Mouse (Mus musculus): Measurements from ENCODE around the gene Ifnlr1. TPM values are rescaled to one million over a fixed set of nuclear protein-coding genes. Genes with fewer than 3 reads are reported as not detected.
A peak's percentile ranks its signal among the peaks of the same experiment; 100 is the strongest.

The Ifnlr1 gene
- polyA plus RNA-seq, 1 experiment from 2014 or later: 2.9 TPM

GRCm38 (mm10) chr4:135658899-135659298 is 27.2 kb upstream of the Ifnlr1 start:
- Histone ChIP-seq H3K9me3 (ENCODE audit: control insufficient read depth, low read length) (no peaks in the 10 kb centered on the region), H3K4me1 (replicated peaks; ENCODE audit: control insufficient read depth, insufficient read depth, low read length) (peaks cover 18% of the 10 kb centered on the region), H3K36me3 (ENCODE audit: control insufficient read depth, insufficient read depth, low read length) (no peaks in the 10 kb centered on the region), H3K4me2 (ENCODE audit: low read length) (no peak overlapping the region), H3K4me3 (ENCODE audit: low read depth, low read length) (no peak overlapping the region), H3K9ac (ENCODE audit: low read length) (no peak overlapping the region), H3K27me3 (replicated peaks; ENCODE audit: control insufficient read depth, insufficient read depth, low read length) (no peaks in the 10 kb centered on the region), H3K27ac (ENCODE audit: low read depth) (no peak overlapping the region)
- ATAC-seq (replicated peaks; ENCODE audit: low FRiP score, low TSS enrichment, low read depth): no peak
- no peak for DNase-seq (ENCODE audit: low spot score)
- WGBS: 84% methylated on average over 12 of the region's 12 CpGs

GRCm38 (mm10) chr4:135661082-135661809 is 24.8 kb upstream of the Ifnlr1 start:
- H3K4me1 ChIP-seq (replicated peaks; ENCODE audit: control insufficient read depth, insufficient read depth, low read length): peaks cover 8% of the 10 kb centered on the region
- H3K9me3 ChIP-seq (ENCODE audit: control insufficient read depth, low read length): no peaks in the 10 kb centered on the region
- H3K9ac ChIP-seq (ENCODE audit: low read length): no peak overlapping the region
- WGBS: 49% methylated on average over 6 of the region's 6 CpGs
- H3K36me3 ChIP-seq (ENCODE audit: control insufficient read depth, insufficient read depth, low read length): no peaks in the 10 kb centered on the region
- ATAC-seq (replicated peaks; ENCODE audit: low FRiP score, low TSS enrichment, low read depth) (0 out of 2 replicates have a peak, but pooled peaks have one; percentile 42), DNase-seq (ENCODE audit: low spot score) (no peak)
- no peak overlapping the region for H3K4me2 ChIP-seq (ENCODE audit: low read length)
- H3K27ac ChIP-seq (ENCODE audit: low read depth): no peak overlapping the region
- no peak overlapping the region for H3K4me3 ChIP-seq (ENCODE audit: low read depth, low read length)
- no peaks in the 10 kb centered on the region for H3K27me3 ChIP-seq (replicated peaks; ENCODE audit: control insufficient read depth, insufficient read depth, low read length)

GRCm38 (mm10) chr4:135661994-135662393 is 24.1 kb upstream of the Ifnlr1 start:
- peaks cover 6% of the 10 kb centered on the region; the same call in 1 of the 2 replicates for H3K4me1 ChIP-seq (replicated peaks; ENCODE audit: control insufficient read depth, insufficient read depth, low read length)
- no peaks in the 10 kb centered on the region for H3K27me3 ChIP-seq (replicated peaks; ENCODE audit: control insufficient read depth, insufficient read depth, low read length)
- ATAC-seq (replicated peaks; ENCODE audit: low FRiP score, low TSS enrichment, low read depth) (no peak), DNase-seq (ENCODE audit: low spot score) (no peak)
- no peak overlapping the region for H3K27ac ChIP-seq (ENCODE audit: low read depth)
- H3K4me2 ChIP-seq (ENCODE audit: low read length): no peak overlapping the region
- H3K36me3 ChIP-seq (ENCODE audit: control insufficient read depth, insufficient read depth, low read length): no peaks in the 10 kb centered on the region
- 71% methylated on average over 6 of the region's 6 CpGs for WGBS
- H3K4me3 ChIP-seq (ENCODE audit: low read depth, low read length): no peak overlapping the region
- no peak overlapping the region for H3K9ac ChIP-seq (ENCODE audit: low read length)
- no peaks in the 10 kb centered on the region for H3K9me3 ChIP-seq (ENCODE audit: control insufficient read depth, low read length)

GRCm38 (mm10) chr4:135664656-135665055 is 21.4 kb upstream of the Ifnlr1 start:
- Histone ChIP-seq H3K4me2 (ENCODE audit: low read length) (no peak overlapping the region), H3K4me3 (ENCODE audit: low read depth, low read length) (no peak overlapping the region), H3K9me3 (ENCODE audit: control insufficient read depth, low read length) (no peaks in the 10 kb centered on the region), H3K36me3 (ENCODE audit: control insufficient read depth, insufficient read depth, low read length) (no peaks in the 10 kb centered on the region), H3K27ac (ENCODE audit: low read depth) (no peak overlapping the region), H3K4me1 (replicated peaks; ENCODE audit: control insufficient read depth, insufficient read depth, low read length) (no peaks in the 10 kb centered on the region; the same call in 1 of the 2 replicates), H3K27me3 (replicated peaks; ENCODE audit: control insufficient read depth, insufficient read depth, low read length) (no peaks in the 10 kb centered on the region), H3K9ac (ENCODE audit: low read length) (no peak overlapping the region)
- WGBS: 78% methylated on average over 6 of the region's 6 CpGs
- DNase-seq (ENCODE audit: low spot score) (no peak), ATAC-seq (replicated peaks; ENCODE audit: low FRiP score, low TSS enrichment, low read depth) (no peak)

GRCm38 (mm10) chr4:135666192-135666975 is 19.7 kb upstream of the Ifnlr1 start:
- no peak overlapping the region for H3K4me3 ChIP-seq (ENCODE audit: low read depth, low read length)
- H3K4me2 ChIP-seq (ENCODE audit: low read length): no peak overlapping the region
- ATAC-seq (replicated peaks; ENCODE audit: low FRiP score, low TSS enrichment, low read depth) (no peak), DNase-seq (ENCODE audit: low spot score) (peak; percentile 91)
- 56% methylated on average over 17 of the region's 17 CpGs for WGBS
- H3K27ac ChIP-seq (ENCODE audit: low read depth): no peak overlapping the region
- H3K4me1 ChIP-seq (replicated peaks; ENCODE audit: control insufficient read depth, insufficient read depth, low read length): no peaks in the 10 kb centered on the region; the same call in 1 of the 2 replicates
- no peaks in the 10 kb centered on the region for H3K27me3 ChIP-seq (replicated peaks; ENCODE audit: control insufficient read depth, insufficient read depth, low read length)
- no peak overlapping the region for H3K9ac ChIP-seq (ENCODE audit: low read length)
- no peaks in the 10 kb centered on the region for H3K9me3 ChIP-seq (ENCODE audit: control insufficient read depth, low read length)
- H3K36me3 ChIP-seq (ENCODE audit: control insufficient read depth, insufficient read depth, low read length): no peaks in the 10 kb centered on the region

GRCm38 (mm10) chr4:135667266-135667844 is 18.7 kb upstream of the Ifnlr1 start:
- no peak overlapping the region for H3K4me3 ChIP-seq (ENCODE audit: low read depth, low read length)
- H3K36me3 ChIP-seq (ENCODE audit: control insufficient read depth, insufficient read depth, low read length): no peaks in the 10 kb centered on the region
- H3K4me1 ChIP-seq (replicated peaks; ENCODE audit: control insufficient read depth, insufficient read depth, low read length): no peaks in the 10 kb centered on the region
- no peak for ATAC-seq (replicated peaks; ENCODE audit: low FRiP score, low TSS enrichment, low read depth)
- 12% methylated on average over 16 of the region's 16 CpGs for WGBS
- no peaks in the 10 kb centered on the region for H3K27me3 ChIP-seq (replicated peaks; ENCODE audit: control insufficient read depth, insufficient read depth, low read length)
- H3K4me2 ChIP-seq (ENCODE audit: low read length): no peak overlapping the region
- no peak overlapping the region for H3K9ac ChIP-seq (ENCODE audit: low read length)
- DNase-seq (ENCODE audit: low spot score): peak; percentile 72
- H3K9me3 ChIP-seq (ENCODE audit: control insufficient read depth, low read length): no peaks in the 10 kb centered on the region
- no peak overlapping the region for H3K27ac ChIP-seq (ENCODE audit: low read depth)

- Histone ChIP-seq H3K27me3 (replicated peaks; ENCODE audit: control insufficient read depth, insufficient read depth, low read length) (no peaks in the 10 kb centered on the region), H3K27ac (ENCODE audit: low read depth) (no peak overlapping the region), H3K4me2 (ENCODE audit: low read length) (no peak overlapping the region), H3K4me3 (ENCODE audit: low read depth, low read length) (no peak overlapping the region), H3K9me3 (ENCODE audit: control insufficient read depth, low read length) (no peaks in the 10 kb centered on the region), H3K9ac (ENCODE audit: low read length) (no peak overlapping the region), H3K36me3 (ENCODE audit: control insufficient read depth, insufficient read depth, low read length) (no peaks in the 10 kb centered on the region), H3K4me1 (replicated peaks; ENCODE audit: control insufficient read depth, insufficient read depth, low read length) (no peaks in the 10 kb centered on the region)
- DNase-seq (ENCODE audit: low spot score): no peak
- no peak for ATAC-seq (replicated peaks; ENCODE audit: low FRiP score, low TSS enrichment, low read depth)
- WGBS: 75% methylated on average over 3 of the region's 3 CpGs
Observed at GRCm38 (mm10) chr4:135673507-135673906, 12.6 kb upstream of the Ifnlr1 start.

- H3K9me3 ChIP-seq (ENCODE audit: control insufficient read depth, low read length): no peaks in the 10 kb centered on the region
- H3K4me2 ChIP-seq (ENCODE audit: low read length): no peak overlapping the region
- no peak for ATAC-seq (replicated peaks; ENCODE audit: low FRiP score, low TSS enrichment, low read depth)
- no peak overlapping the region for H3K9ac ChIP-seq (ENCODE audit: low read length)
- WGBS: 73% methylated on average over 9 of the region's 9 CpGs
- H3K36me3 ChIP-seq (ENCODE audit: control insufficient read depth, insufficient read depth, low read length): no peaks in the 10 kb centered on the region
- no peaks in the 10 kb centered on the region for H3K4me1 ChIP-seq (replicated peaks; ENCODE audit: control insufficient read depth, insufficient read depth, low read length)
- no peaks in the 10 kb centered on the region for H3K27me3 ChIP-seq (replicated peaks; ENCODE audit: control insufficient read depth, insufficient read depth, low read length)
- H3K27ac ChIP-seq (ENCODE audit: low read depth): no peak overlapping the region
- DNase-seq (ENCODE audit: low spot score): no peak
- H3K4me3 ChIP-seq (ENCODE audit: low read depth, low read length): no peak overlapping the region
Observed at GRCm38 (mm10) chr4:135674993-135675392, 11.1 kb upstream of the Ifnlr1 start.
